Mouse (Mus musculus): Measurements from ENCODE around the gene Shbg.

Gene Shbg

DNA sequence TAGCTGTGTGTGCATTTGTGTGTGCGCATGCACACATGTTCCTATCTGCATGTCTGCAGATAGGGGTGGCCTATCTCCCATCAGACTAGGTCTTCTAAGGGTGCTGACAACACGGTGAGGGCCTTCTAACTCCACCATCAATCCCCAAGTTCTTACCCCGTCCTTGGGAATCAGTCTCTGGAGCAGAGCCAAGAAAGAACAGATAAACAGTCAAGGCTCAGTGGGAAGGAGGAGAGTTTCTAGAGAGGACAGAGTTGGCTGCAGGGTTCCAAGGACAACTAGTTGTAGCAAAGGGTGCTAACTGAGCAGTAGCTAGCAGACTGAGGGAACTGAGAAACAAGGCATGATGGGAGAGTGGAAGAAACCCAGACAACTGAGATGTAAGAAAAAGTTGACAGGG, 15.9 kb downstream of the Shbg start:
- in situ Hi-C loops (cut with MboI, MseI): no loop called here

DNA sequence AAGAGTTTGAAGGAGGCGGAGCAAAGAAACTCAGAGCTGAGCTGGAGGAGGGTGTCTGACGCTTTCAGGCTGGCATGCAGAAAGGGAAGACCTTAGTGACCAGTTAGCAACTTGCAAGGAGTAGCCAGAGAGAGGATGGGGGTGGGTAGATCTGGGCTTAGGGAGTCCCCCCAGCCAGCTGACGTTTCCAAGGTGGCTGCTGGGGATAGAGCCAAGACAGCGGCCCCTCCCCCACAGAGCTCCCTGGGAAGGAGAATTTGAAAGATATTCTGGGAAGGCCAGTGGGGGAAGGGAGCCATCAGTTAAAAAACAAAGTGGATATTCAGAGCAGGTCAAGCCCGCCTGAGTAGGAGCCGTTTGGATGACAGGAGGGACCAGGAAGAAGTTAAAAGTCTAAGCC, 17.6 kb downstream of the Shbg start:
- in situ Hi-C loops (cut with MboI, MseI): no loop called here

DNA sequence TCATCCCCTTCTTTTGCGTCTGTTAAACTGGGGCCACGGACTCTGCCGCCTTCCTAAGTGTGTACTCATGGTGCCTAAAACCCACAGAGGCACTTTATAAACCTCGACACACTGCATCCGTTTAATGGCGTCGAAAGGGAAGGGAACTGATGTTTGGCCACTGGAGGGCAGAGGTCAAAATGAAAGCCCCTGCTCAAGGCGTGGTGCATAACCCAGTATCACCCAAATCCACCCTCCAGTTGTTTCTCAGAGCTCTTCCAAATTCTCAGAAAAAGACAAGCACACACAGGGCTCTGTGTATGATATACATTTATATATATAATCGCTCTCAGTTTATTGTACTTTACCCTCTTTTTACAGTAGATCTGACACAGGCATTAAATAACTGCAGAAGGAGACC, 18.3 kb downstream of the Shbg start:
- in situ Hi-C loops (cut with MboI, MseI): no loop called here

GRCm38 (mm10) chr11:69594853-69595252, 22.9 kb downstream of the Shbg start:
- in situ Hi-C loops (cut with MboI, MseI): no loop called here

GRCm38 (mm10) chr11:69592799-69593198, 24.9 kb downstream of the Shbg start:
- in situ Hi-C loops (cut with MboI, MseI): no loop called here

GRCm38 (mm10) chr11:69591899-69592637, 25.6 kb downstream of the Shbg start:
- in situ Hi-C loops (cut with MboI, MseI): no loop called here

DNA sequence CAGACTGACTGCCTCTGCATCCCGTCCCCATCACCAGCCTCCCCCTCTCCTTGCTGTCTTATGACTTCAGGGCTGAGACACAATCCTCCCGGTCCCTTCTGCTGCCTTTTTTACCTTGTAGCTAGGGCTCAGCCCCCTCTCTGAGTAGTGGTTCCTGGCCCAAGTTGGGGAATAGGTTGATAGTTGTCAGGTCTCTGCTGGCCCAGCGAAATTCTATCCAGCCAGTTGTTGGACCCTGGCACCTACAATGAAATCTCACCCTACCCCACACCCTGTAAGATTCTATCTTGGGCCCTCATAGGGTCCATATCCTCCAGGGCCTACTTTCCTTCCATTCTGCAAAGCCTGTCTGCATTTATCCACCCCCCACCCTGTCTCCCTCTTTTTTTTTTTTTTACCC, 26.3 kb downstream of the Shbg start:
- in situ Hi-C loops (cut with MboI, MseI): no loop called here

GRCm38 (mm10) chr11:69590622-69591021, 27.1 kb downstream of the Shbg start:
- in situ Hi-C loops (cut with MboI, MseI): no loop called here

DNA sequence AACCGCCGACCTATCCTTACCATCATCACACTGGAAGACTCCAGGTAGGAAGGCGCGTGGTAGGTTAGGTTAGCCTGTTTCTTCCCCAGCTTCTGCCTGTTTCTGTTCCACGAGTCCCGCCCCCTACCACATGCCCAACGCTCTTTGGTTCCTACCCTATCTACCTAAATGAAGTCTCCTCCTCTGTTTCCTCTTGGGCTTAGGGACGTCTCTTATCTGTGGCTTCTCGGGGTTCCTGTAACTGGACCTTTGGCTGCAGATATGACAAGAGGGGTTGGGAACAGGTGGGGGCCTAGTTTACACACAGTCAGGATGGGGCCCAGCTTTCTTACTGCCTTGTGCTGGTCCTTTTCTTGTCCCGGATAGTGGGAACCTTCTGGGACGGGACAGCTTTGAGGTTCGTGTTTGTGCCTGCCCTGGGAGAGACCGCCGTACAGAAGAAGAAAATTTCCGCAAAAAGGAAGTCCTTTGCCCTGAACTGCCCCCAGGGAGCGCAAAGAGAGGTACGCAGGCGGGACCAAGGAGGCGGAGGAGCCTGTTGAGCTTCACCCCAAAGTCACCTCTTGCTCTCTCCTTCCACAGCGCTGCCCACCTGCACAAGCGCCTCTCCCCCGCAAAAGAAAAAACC, 28.4 kb downstream of the Shbg start:
- in situ Hi-C loops (cut with MboI, MseI): no loop called here

DNA sequence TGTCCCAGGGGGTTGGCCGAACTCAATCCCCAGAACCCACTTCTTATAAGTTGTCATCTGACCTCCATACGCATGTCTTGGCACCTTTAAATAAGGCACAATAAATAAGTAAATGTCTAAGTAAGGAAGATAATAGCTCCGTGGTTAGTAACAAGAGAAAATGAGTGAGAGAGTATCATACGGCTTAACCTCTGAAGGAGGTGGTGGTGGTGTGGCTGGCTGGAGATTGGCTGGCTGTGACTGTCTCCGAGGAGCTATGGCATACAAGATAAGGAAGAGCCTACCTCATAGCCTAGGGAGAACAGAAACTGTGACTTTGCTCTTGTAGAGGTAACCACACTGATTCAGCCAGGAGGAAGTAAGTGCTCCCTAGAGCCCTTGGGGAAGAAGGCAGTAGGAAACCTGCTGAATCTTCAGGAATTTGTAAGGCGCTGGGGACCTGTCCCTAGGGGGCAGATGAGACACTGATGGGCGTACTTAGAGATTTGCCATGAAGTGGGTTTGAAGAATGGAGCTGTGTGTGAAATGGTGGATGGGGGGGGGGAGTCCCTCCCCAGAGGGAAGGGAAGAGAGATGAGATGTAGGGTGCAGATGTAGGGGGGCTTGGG, 31.9 kb downstream of the Shbg start:
- in situ Hi-C loops (cut with MboI, MseI): no loop called here

DNA sequence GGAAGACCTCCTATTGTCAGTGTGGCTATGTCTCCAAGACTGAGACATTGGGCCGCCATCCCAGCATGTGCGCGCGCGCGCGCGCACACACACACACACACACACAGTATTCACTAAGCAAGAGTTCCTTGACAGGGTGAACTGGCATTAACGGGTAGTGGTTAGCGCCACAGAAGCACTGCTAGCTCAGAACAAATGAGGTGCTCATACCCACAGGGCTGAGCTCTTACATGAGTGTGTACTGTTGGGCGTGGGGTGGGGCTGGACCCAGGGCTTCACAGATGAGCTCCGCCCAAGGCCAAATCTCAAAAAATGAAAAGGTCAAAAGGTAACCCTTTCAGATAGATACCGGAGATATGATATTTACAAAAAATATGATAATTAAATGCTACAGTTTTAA, 32.8 kb downstream of the Shbg start:
- in situ Hi-C loops (cut with MboI, MseI): loop anchor here (5.0 kb wide), 1 partner anchor 72 kb away; the partner anchor contains the start of gene Sox15

- in situ Hi-C loops (cut with MboI, MseI): loop anchor here (5.0 kb wide), 1 partner anchor 73 kb away; the partner anchor contains the start of gene Sox15
Measured at GRCm38 (mm10) chr11:69584008-69584407, 33.7 kb downstream of the Shbg start.

- in situ Hi-C loops (cut with MboI, MseI): loop anchor here (5.0 kb wide), 1 partner anchor 75 kb away; the partner anchor contains the start of gene Sox15
Measured at GRCm38 (mm10) chr11:69582230-69582805, 35.4 kb downstream of the Shbg start.

DNA sequence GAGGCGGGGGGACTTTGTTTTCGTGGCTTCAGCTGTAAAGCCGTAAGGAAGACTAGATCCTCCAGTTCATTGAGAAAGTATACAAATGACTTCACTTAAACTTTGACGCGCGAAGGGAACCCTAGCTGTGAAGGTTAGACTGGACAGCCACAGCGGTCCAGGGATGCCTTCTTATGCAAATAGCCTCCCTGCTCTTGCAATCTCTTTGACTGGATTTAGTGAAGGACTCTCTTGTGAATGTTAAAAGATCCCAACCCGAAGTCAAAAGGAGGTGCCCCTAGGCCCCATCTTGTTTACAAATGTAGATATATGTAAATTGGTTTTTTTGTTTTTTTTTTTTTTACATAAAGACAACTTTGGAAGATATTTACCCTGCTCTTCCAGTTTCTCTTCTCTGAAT, 35.9 kb downstream of the Shbg start:
- in situ Hi-C loops (cut with MboI, MseI): loop anchor here (5.0 kb wide), 1 partner anchor 75 kb away; the partner anchor contains the start of gene Sox15

GRCm38 (mm10) chr11:69581147-69581688, 36.5 kb downstream of the Shbg start:
- in situ Hi-C loops (cut with MboI, MseI): loop anchor here (5.0 kb wide), 1 partner anchor 76 kb away; the partner anchor contains the start of gene Sox15

- in situ Hi-C loops (cut with MboI, MseI): loop anchor here (5.0 kb wide), 1 partner anchor 77 kb away; the partner anchor contains the start of gene Sox15
Measured at GRCm38 (mm10) chr11:69580572-69581146, 37.0 kb downstream of the Shbg start.

DNA sequence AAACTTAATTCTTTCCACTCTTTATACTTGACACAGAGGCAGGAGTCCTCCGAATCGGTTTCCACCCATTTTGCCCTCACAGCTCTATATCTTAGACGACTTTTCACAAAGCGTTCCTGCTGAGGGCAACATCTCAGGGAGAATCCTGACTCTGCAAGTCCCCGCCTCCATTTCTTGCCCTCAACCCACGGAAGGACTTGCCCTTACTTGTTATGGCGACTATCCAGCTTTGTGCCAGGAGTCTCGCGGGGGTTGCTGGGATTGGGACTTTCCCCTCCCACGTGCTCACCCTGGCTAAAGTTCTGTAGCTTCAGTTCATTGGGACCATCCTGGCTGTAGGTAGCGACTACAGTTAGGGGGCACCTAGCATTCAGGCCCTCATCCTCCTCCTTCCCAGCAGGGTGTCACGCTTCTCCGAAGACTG, 37.6 kb downstream of the Shbg start, which contains the start of the genes Wrap53 and Trp53:
Gene Wrap53 (minus strand): TSS at position 165 of the 424 bp plus-strand sequence.
Gene Trp53 (plus strand): TSS at position 269 of the 424 bp plus-strand sequence.
- in situ Hi-C loops (cut with MboI, MseI): loop anchor here (5.0 kb wide), 1 partner anchor 77 kb away; the partner anchor contains the start of gene Sox15

DNA sequence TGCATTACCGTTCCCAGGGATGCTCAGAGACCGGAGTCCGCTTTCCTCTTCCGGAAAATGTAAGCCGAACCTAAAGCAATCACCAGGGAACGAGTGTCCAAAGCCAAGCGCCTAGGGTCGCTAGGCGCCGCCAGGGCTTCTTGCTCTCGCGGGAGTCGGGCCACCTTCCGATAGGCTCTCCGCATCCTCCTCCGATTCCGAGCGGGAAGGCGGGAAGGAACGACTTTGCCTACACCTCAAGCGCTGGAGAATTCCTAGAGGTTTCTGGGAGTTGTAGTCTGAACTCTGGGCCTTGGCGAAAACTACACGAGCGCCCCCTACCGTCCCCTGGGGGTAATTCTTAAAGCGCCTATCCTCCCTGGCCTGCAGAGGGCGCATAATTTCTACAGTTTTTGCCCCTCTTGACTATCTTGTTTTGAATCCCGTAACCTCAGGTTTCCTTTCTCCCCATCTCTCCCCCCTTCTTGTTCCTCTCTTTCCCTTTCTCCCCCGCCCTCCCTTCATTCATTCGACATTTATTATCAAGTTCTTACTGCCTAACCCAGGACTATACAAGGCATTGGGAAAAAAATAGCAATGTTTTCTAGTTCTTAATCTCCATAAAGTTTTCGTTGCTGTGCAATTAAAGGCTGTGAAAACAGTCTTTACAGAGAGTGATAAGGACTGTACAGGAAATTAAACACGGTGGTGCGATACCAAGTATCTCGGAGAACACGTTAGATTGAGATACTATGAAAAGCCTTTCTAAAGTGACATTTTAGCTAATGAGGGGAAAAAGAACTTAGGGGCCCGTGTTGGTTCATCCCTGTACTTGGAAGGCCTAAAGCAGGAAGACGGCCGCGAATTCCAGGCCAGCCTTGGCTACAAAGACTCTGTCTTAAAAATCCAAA, 38.3 kb downstream of the Shbg start:
- in situ Hi-C loops (cut with MboI, MseI): loop anchor here (5.0 kb wide), 1 partner anchor 78 kb away; the partner anchor contains the start of gene Sox15

- in situ Hi-C loops (cut with MboI, MseI): no loop called here
Measured at GRCm38 (mm10) chr11:69578301-69578700, 39.4 kb downstream of the Shbg start.

DNA sequence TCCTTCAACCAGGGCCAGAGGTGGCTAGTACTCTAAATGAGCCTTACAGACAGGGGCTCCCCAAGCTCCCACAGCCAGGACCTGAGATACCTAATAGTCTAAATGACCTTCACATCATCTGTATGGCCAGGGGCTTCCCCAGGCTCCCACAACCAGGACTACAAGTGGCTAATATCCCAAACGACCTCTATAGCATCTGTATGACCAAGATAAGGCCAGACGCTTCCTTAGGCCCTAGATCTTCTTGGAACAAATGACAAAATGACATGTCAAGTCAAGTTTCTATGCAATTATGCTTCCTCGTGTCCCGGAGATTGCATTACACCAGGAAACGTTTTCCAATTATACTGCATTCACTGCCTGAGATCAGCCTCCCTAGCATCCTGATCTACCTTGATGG, 41.4 kb downstream of the Shbg start:
- in situ Hi-C loops (cut with MboI, MseI): no loop called here
